Mouse (Mus musculus) adrenal gland, adult 8-10 months (tissue): Measurements from ENCODE around the gene Litaf. TPM values are rescaled to one million over a fixed set of nuclear protein-coding genes. Genes with fewer than 3 reads are reported as not detected.
A peak's percentile ranks its signal among the peaks of the same experiment; 100 is the strongest.

ENCODE experiments used
- DNase-seq: peaks from one replicate; pipeline ENCODE4 v3.0.0; 2022
- total RNA-seq, 4 experiments: library from RNA; stranded (reverse); gene quantifications; 2 replicates each; pipeline ENCODE4 v1.2.4; 2022

Litaf gene
- total RNA-seq, 4 experiments from 2014 or later = 38.0 to 56.2 (median 46.3) TPM

GRCm38 (mm10) chr16:10955078-10955477 lies 110.9 kb downstream of the Litaf start:
- no peak for DNase-seq

- no peak for DNase-seq
Measured at GRCm38 (mm10) chr16:10952881-10953280, 113.1 kb downstream of the Litaf start.

- DNase-seq = no peak
Measured at GRCm38 (mm10) chr16:10952071-10952470, 113.9 kb downstream of the Litaf start.

GRCm38 (mm10) chr16:10951581-10951980 lies 114.4 kb downstream of the Litaf start:
- DNase-seq = peak; percentile 66

- DNase-seq = no peak
Measured at GRCm38 (mm10) chr16:10950539-10950938, 115.4 kb downstream of the Litaf start.

- DNase-seq = no peak
Measured at GRCm38 (mm10) chr16:10947724-10948123, 118.2 kb downstream of the Litaf start.

- peak; percentile 44 for DNase-seq
Measured at GRCm38 (mm10) chr16:10945381-10946127, 120.4 kb downstream of the Litaf start.

- DNase-seq = no peak
Measured at GRCm38 (mm10) chr16:10944545-10944944, 121.4 kb downstream of the Litaf start.

GRCm38 (mm10) chr16:10943257-10943656 lies 122.7 kb downstream of the Litaf start:
- DNase-seq = no peak

- DNase-seq = no peak
Measured at GRCm38 (mm10) chr16:10940661-10941060, 125.3 kb downstream of the Litaf start.

- DNase-seq = no peak
Measured at GRCm38 (mm10) chr16:10939932-10940331, 126.0 kb downstream of the Litaf start.

- no peak for DNase-seq
Measured at GRCm38 (mm10) chr16:10937497-10937896, 128.5 kb downstream of the Litaf start.

GRCm38 (mm10) chr16:10936700-10937319 lies 129.1 kb downstream of the Litaf start:
- DNase-seq = no peak

- no peak for DNase-seq
Measured at GRCm38 (mm10) chr16:10934047-10934446, 131.9 kb downstream of the Litaf start.

GRCm38 (mm10) chr16:10933372-10933771 lies 132.6 kb downstream of the Litaf start:
- no peak for DNase-seq

- DNase-seq = no peak
Measured at GRCm38 (mm10) chr16:10927026-10927425, 138.9 kb downstream of the Litaf start.

- DNase-seq = peak; percentile 80
Measured at GRCm38 (mm10) chr16:10925591-10926180, 140.3 kb downstream of the Litaf start.

GRCm38 (mm10) chr16:10923561-10923960 lies 142.4 kb downstream of the Litaf start:
- no peak for DNase-seq

- no peak for DNase-seq
Measured at GRCm38 (mm10) chr16:10919856-10920255, 146.1 kb downstream of the Litaf start.

GRCm38 (mm10) chr16:10916271-10916670 lies 149.7 kb downstream of the Litaf start:
- DNase-seq = no peak

GRCm38 (mm10) chr16:10915066-10915465 lies 150.9 kb downstream of the Litaf start:
- no peak for DNase-seq

- no peak for DNase-seq
Measured at GRCm38 (mm10) chr16:10911061-10911460, 154.9 kb downstream of the Litaf start.

- peak; percentile 45 for DNase-seq
Measured at GRCm38 (mm10) chr16:10910541-10910940, 155.4 kb downstream of the Litaf start.
